Mouse (Mus musculus) hindlimb bud, embryonic 11.5 days (tissue): ENCODE results near the gene Tubd1.
"Not testable (repeated sequence)": the region's sequence is repeated elsewhere in the genome, so short reads cannot be mapped to it uniquely, and the experiment has no call there.

Source experiments
- DNase-seq: peaks from one replicate; pipeline ENCODE4 v3.0.0-alpha.2; 2012; ENCODE audit warnings: low read depth, low spot score; ENCODE audit errors: extremely low spot score

Gene Tubd1

GRCm38 (mm10) chr11:86544639-86545299 is at the start of gene Tubd1, which contains the start of gene Rps6kb1:
Gene Tubd1 (plus strand): TSS chr11:86544991.
Gene Rps6kb1 (minus strand): TSS chr11:86544805.
- DNase-seq: peak; percentile 98

DNA sequence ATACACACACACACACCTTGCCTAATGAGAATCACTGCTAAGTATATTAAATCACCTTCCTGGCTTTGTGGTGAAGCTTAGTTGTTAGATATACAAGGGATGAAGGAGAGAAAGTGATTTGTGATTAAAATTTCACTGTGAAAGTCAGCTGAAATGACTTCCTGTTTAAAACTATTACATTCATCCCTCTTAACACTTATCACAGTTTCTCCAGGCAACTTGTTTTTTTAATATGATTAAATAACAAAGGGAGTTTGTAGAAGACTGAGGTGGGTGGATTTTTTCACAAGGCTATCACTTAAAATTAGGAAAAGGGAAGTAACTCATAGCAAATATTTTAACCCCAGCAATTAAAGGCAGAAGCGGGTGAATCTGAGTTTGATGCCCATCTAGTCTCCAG is 47.4 kb upstream of the Tubd1 start:
- DNase-seq: no peak

DNA sequence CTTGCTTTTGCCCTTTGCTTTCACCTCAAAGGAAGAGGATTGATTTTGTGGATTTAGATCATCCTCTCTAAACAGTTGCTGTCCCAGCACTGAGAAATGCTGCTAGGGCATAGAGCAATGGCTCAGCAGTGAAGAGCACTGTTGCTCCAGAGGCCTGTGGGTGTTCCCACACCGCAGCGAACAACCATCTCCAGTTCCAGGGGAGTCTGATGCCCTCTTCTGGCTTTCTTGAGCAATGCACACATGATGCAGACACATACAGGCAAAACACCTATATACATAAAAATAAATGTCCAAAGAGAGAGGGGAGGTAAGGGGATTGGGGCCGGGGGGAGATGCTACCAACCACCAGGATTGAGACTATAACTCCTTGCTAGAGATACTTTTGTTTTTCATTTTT is 46.9 kb upstream of the Tubd1 start:
- DNase-seq: no peak

- no peak for DNase-seq
Measured at GRCm38 (mm10) chr11:86500795-86501194, 44.0 kb upstream of the Tubd1 start.

- DNase-seq: no peak
Measured at GRCm38 (mm10) chr11:86503121-86503520, 41.7 kb upstream of the Tubd1 start.

- DNase-seq: no peak
Measured at GRCm38 (mm10) chr11:86507334-86507733, 37.5 kb upstream of the Tubd1 start.

GRCm38 (mm10) chr11:86507991-86508390 is 36.8 kb upstream of the Tubd1 start:
- no peak for DNase-seq

DNA sequence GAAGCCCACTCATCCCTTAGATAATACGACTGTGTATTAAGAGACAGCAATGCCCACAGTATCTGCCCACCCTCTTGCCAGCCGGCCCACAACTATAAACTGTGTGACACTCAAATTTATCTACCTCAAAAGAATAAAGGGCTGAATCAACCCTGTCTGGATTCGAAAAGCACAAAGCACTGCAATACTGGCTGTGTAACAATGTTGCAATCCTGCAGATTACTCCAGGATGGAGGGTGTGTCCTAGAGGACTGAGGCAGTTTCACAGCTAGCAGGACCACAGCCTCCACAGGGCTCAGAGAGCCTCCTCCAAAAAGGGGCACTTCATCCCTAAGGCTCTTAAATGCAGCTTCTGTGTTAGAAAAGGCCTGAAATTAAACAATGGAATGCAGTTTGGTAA is 28.2 kb upstream of the Tubd1 start:
- no peak for DNase-seq

DNA sequence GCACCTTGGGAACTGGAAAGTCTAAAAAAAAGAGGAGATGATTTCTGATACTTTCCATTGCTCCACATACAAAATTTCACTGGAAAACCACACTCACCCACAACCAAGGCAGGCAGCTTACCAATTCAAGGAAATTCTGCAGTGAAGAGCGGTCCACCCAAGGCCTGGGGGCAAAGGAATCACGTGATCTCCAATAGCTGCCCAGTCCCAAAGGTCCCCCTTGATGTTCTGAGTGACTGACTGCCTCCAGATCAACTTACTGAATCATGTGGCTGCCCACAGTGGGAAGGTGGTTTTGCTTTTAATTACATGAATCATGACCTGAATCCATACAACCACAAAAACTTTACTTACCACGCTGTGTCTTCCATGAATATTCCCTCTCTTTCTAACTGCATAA is 27.6 kb upstream of the Tubd1 start:
- no peak for DNase-seq

DNA sequence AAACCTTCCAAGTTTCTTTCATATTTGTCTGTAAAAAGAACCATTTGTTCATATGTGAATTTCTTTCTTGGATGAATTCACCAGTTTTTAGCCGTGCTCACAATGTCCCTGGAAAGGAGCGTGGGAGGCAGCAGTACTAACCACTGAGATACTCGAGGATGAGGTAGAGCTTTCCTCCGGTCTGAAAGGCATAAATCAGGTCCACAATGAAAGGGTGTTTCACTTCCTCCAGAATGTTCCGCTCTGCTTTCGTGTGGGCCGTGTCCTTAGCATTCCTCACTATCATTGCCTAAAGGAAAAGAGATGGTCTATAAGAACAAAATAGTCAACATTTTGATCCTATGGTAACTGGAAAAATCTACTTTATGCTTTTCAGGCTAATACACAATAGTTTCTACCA is 25.0 kb upstream of the Tubd1 start:
- DNase-seq: no peak

- DNase-seq: no peak
Measured at GRCm38 (mm10) chr11:86527528-86527927, 17.3 kb upstream of the Tubd1 start.

DNA sequence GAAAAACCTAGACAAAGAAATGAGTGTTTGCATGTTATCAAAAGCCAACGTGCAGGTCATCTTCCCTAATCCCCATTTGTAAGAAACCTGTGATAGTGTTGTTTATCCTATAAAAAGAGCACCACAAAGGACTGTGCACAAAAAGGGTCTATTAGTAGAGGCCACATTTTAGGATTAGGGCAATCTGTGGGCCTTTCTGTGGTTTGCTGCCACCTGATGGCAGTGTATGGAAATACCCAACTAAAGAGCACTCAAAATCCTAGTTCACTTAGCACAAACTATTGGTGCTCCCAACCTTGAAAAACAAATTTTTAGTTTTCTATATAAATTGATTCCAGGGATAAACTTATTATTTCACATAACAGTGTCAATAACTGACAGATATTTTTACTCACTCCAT is 12.0 kb upstream of the Tubd1 start:
- DNase-seq: no peak

DNA sequence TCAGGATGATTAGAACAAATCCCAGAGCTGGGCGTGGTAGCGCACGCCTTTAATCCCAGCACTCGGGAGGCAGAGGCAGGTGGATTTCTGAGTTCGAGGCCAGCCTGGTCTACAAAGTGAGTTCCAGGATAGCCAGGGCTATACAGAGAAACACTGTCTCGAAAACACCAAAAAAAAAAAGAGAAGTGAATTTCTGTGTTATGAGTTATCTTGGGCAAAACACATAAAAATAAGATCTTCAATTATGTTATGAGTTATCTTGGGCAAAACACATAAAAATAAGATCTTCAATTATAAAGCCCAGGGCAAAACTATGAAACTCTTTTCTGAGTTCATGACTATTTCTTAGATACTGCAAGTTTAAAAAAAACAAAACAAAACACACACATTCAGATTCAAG is 11.5 kb upstream of the Tubd1 start:
- not testable (repeated sequence) for DNase-seq

DNA sequence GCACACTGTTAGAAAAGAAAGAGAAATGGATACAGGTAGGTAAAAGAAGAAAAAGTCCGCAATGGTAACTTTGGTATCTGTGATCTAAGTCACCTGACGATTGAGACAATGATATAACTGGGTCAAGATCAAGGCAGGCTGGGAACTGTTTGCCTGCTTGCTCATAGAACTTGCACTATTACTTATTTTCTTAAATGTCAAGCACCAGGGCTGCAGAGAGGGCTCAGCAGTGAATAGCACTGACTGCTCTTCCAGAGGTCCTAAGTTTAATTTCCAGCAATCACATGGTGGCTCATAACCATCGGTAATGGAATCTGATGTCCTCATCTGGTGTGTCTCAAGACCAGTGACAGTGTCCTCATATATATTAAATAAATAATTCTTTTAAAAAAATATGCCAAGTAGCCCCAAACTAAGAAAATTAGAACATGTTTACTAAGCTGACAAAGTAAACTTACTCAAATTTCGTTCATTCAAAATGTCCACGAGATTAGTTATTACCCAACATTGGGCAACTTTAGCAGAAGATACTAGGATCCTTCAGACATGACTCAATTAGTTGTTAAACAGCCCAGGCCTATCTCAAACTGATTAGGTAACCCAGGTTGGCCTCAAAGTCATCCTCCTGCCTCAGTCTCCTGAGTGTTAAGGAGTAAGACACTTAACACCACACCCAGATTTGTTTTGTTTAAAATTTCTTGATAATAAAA is 10.4 kb upstream of the Tubd1 start:
- DNase-seq: no peak

GRCm38 (mm10) chr11:86538786-86539185 is 6.0 kb upstream of the Tubd1 start:
- DNase-seq: no peak

- no peak for DNase-seq
Measured at GRCm38 (mm10) chr11:86539716-86540475, 4.9 kb upstream of the Tubd1 start.

DNA sequence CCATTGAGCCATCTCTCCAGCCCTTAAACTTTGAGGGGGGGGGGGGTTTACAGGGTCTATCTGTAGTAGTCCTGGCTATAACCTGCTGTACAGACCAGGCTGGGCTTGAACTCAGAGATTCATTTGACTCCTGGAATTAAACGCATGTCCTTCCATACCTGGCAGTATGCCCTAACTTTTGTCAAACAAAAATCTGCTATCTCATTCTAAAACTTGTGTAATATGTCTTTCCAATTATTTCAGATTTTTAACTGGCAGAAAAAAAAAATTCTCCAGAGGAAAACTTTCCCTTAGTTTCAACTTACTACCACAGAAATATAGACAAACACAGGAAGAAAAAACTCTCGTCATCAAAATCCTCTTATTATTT is 4.3 kb upstream of the Tubd1 start:
- no peak for DNase-seq

DNA sequence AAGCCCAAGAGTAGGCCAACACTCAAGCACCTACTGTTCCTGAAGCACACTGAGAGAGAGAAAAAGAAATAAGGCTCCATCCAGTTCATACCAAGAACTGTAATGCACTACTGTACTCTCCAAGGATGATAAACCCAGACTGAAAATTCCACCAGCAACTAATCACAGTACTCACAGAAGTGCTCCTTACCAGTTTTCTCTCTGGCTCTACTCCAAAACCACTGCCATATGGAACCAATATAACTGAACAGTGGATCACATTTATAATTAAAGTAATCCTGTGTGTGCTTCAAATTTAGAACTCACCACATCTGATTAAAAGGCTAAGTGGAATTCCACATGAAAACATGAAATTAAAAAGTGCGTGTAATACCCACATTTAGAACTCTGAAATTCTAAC is 1.9 kb upstream of the Tubd1 start:
- no peak for DNase-seq

DNA sequence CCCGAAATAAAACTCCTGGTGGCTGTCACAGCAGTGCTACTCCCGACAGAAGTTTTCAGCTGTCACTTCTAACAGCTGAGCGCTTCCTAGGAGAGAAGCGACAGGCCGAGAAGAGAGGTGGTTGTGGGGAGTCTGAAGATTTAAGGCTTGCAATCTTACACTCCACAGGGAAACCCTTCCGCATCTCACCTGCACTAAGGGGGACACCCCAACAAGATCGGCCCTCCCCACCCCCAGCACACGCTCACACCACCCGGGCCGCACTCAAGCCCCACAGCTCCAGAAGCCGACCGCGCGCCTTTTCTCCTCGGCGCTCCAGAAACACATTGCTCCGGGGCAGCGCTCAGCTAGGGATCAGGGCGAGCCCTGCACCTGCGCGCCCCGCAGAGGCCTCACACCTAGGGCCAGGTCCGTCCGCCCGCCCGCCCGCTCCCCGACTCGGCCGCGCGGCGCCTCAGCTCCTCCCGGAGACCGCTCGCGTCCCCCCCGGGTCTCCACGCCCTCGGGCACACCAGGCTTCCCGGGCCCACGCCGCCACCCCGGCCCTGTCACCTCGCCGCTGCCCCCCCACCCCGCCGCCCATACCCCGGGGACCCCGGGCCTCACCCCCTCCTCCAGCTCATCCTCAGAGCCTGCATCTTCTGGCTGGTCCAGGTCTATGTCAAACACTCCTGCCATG is 692 bp upstream of the Tubd1 start:
- no peak for DNase-seq

DNA sequence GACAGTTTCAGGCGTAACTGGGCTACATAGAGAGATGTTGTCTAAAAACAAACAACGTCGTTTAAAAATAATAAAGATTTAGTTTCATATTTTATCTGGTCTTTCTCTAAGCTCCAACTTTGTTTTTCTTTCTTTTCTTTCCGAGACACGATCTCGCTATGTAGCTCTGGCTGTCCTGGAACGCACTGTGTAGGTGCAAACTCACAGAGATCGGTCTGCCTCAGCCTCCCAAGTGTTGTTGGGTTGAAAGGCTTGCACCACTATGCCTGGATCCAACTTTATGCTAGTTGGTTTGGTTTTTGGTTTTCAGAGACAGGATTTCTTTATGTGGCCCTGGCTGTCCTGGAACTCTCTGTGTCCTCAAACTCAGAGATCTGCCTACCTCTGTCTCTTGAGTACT is 765 bp downstream of the Tubd1 start:
- DNase-seq: no peak

DNA sequence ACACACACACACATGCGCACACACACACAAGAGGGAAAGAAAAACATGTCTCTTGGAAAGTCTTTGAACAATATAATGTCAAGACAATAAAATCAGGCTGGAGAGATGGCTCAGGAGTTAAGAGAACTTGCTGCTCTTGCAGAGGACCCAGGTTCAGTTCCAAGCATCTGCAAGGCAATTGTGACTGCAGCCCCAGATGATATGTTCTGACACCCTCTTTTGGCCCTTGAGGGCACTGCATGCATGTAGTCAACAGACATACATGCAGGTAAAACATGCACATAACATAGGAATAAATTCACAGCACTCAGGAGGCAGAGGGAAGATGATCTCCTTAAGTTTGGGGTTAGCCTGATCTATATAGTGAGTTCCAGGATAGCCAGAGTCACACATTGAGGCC is 2.6 kb downstream of the Tubd1 start:
- no peak for DNase-seq

DNA sequence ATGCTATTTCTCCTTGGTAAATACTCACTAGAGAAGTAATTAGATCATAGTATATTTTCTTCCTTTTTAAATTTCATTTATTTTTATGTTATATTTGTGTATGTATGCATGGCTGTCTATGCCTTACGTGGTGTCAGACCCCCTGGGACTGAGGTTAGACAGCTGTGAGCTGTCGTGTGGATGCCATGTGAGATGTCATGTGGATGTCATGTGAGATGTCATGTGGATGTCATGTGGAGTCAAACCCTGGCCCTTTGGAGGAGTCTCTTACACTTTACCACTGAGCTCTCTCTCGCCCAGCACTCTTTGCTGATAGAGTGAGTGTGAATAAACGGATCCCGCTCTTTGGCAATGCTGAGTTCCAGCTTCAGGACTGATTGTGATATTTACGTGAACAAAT is 8.7 kb downstream of the Tubd1 start:
- DNase-seq: no peak
